Mouse (Mus musculus) layer of hippocampus, postnatal 36 days (tissue): ENCODE measurements around the gene Klhdc8b. TPM values are rescaled to one million over a fixed set of nuclear protein-coding genes. Genes with fewer than 3 reads are reported as not detected.

Experiments
- total RNA-seq, 2 experiments: library from RNA; stranded (reverse); gene quantifications; 2 replicates each; pipeline ENCODE4 v1.2.3; 2021

Gene Klhdc8b
- total RNA-seq, 2 experiments from 2014 or later, result 16.6 to 18.1 TPM

Other genes with a start within 250 kb of the Klhdc8b start
- gene Dag1, start 197.6 kb downstream of the Klhdc8b start, total RNA-seq, result 10 to 100 TPM; 77.8 to 82.4 TPM
- 100 to 1,000 TPM in 1 of 2 experiments, 10 to 100 TPM in 1; 96.7 to 118 TPM for gene Nicn1, start 171.2 kb downstream of the Klhdc8b start, total RNA-seq
- 10 to 100 TPM; 34.9 to 36.2 TPM for gene Amt, start 164.7 kb downstream of the Klhdc8b start, total RNA-seq
- gene Rhoa, start 155.5 kb downstream of the Klhdc8b start, total RNA-seq, result 100 to 1,000 TPM; 169 to 173 TPM
- 10 to 100 TPM; 29.1 to 30.0 TPM for gene Tcta, start 155.4 kb downstream of the Klhdc8b start, total RNA-seq
- 10 to 100 TPM; 61.2 to 62.8 TPM for gene Gpx1, start 122.7 kb downstream of the Klhdc8b start, total RNA-seq
- gene Usp4, start 113.7 kb downstream of the Klhdc8b start, total RNA-seq, result 100 to 1,000 TPM; 107 to 110 TPM
- 1 to 10 TPM; 2.6 to 2.9 TPM for gene 1700102P08Rik, start 68.8 kb downstream of the Klhdc8b start, total RNA-seq
- gene Ccdc36, start 33.1 kb downstream of the Klhdc8b start, total RNA-seq, result under 1 TPM in 1 of 2 experiments, not detected in 1; 0.18 TPM
- gene BC048562, start 25.1 kb downstream of the Klhdc8b start, total RNA-seq, result not detected
- gene Ccdc71, start 1.1 kb downstream of the Klhdc8b start, total RNA-seq, result 10 to 100 TPM; 32.0 to 37.2 TPM
- 10 to 100 TPM; 25.1 to 34.4 TPM for gene Lamb2, start 18.2 kb upstream of the Klhdc8b start, total RNA-seq
- gene Usp19, start 29.0 kb upstream of the Klhdc8b start, total RNA-seq, result 100 to 1,000 TPM; 140 to 165 TPM
- 10 to 100 TPM; 72.1 to 88.7 TPM for gene Qars, start 46.1 kb upstream of the Klhdc8b start, total RNA-seq
- 100 to 1,000 TPM; 139 to 141 TPM for gene Qrich1, start 55.2 kb upstream of the Klhdc8b start, total RNA-seq
- 10 to 100 TPM; 63.4 to 68.4 TPM for gene Impdh2, start 98.7 kb upstream of the Klhdc8b start, total RNA-seq
- 10 to 100 TPM; 52.6 to 66.3 TPM for gene Ndufaf3, start 105.9 kb upstream of the Klhdc8b start, total RNA-seq
- 100 to 1,000 TPM in 1 of 2 experiments, 10 to 100 TPM in 1; 98.7 to 109 TPM for gene Dalrd3, start 108.3 kb upstream of the Klhdc8b start, total RNA-seq
- gene Wdr6, start 117.2 kb upstream of the Klhdc8b start, total RNA-seq, result 100 to 1,000 TPM; 106 to 107 TPM
- 10 to 100 TPM; 93.1 to 93.2 TPM for gene P4htm, start 136.1 kb upstream of the Klhdc8b start, total RNA-seq
- gene Arih2, start 187.8 kb upstream of the Klhdc8b start, total RNA-seq, result 10 to 100 TPM; 50.7 to 54.2 TPM
- 10 to 100 TPM; 15.7 to 17.5 TPM for gene Slc25a20, start 200.5 kb upstream of the Klhdc8b start, total RNA-seq
- gene Prkar2a, start 227.7 kb upstream of the Klhdc8b start, total RNA-seq, result 10 to 100 TPM; 41.4 to 48.1 TPM